Mouse (Mus musculus) heart, postnatal 0 days (tissue): ENCODE results near the gene Bhlha15. TPM values are rescaled to one million over a fixed set of nuclear protein-coding genes. Genes with fewer than 3 reads are reported as not detected.

ENCODE experiments used
- ATAC-seq: fragments of 200-750 bp; cut with Nextera tagmentation; 2 replicates; pipeline ENCODE4 v1.8.0; 2017; ENCODE audit warnings: low read depth, moderate number of reproducible peaks, moderate library complexity; ENCODE audit not compliant: insufficient read depth
- DNase-seq: peaks from one replicate; pipeline ENCODE4 v3.0.0-alpha.2; 2016; ENCODE audit warnings: low spot score
- H3K27ac ChIP-seq: fragments of 300-500 bp; sonication (generic); 2 replicates; pipeline ENCODE4 v1.5.1; 2014; ENCODE audit warnings: low read depth, mild to moderate bottlenecking
- H3K27me3 ChIP-seq: fragments of 300-500 bp; sonication (generic); 2 replicates; pipeline ENCODE4 v1.6.1; 2014; ENCODE audit warnings: low read length, mixed read lengths; ENCODE audit not compliant: control insufficient read depth, insufficient read depth
- H3K36me3 ChIP-seq: fragments of 300-500 bp; sonication (generic); replicated peaks from 2 replicates; pipeline ENCODE4 v1.6.1; 2014; ENCODE audit warnings: low read length, mixed read lengths; ENCODE audit not compliant: control insufficient read depth, insufficient read depth
- H3K4me1 ChIP-seq: fragments of 300-500 bp; sonication (generic); 2 replicates; pipeline ENCODE4 v1.6.1; 2014; ENCODE audit warnings: antibody characterized with exemption; ENCODE audit not compliant: control insufficient read depth, insufficient read depth
- H3K4me2 ChIP-seq: fragments of 300-500 bp; sonication (generic); 2 replicates; pipeline ENCODE4 v1.6.1; 2014; ENCODE audit warnings: low read depth, mild to moderate bottlenecking, low read length, moderate library complexity
- H3K4me3 ChIP-seq: fragments of 300-500 bp; sonication (generic); 2 replicates; pipeline ENCODE4 v1.5.1; 2014; ENCODE audit warnings: low read depth, low read length
- H3K9ac ChIP-seq: fragments of 300-500 bp; sonication (generic); replicated peaks from 2 replicates; pipeline ENCODE4 v1.6.1; 2014; ENCODE audit warnings: low read depth, low read length, mixed read lengths
- H3K9me3 ChIP-seq: fragments of 300-500 bp; sonication (generic); replicated peaks from 2 replicates; pipeline ENCODE4 v1.6.1; 2016; ENCODE audit warnings: low read length; ENCODE audit not compliant: control insufficient read depth
- CTCF ChIP-seq: IDR thresholded peaks from 2 replicates; pipeline ENCODE4 v1.5.1; 2016; ENCODE audit warnings: antibody characterized with exemption, control low read depth, low read depth
- EP300 ChIP-seq: IDR thresholded peaks from 2 replicates; pipeline ENCODE4 v1.6.1; 2016; ENCODE audit warnings: antibody characterized with exemption, low read depth
- WGBS: fragments of 180-500 bp; shearing (Covaris S2); extraction: QIAGEN DNeasy Blood & Tissue Kit; methylation state at CpG from one replicate; pipeline ENCODE4 v1.1.7; 2014; 5-methylcytosine and 5-hydroxymethylcytosine counted together
- polyA plus RNA-seq: library from polyadenylated mRNA; unstranded; fragments of >200 nt; fragmentation: Nextera tagmentation; extraction: Ambion mirVana; gene quantifications from 2 replicates; pipeline ENCODE4 v1.2.1, GENCODE M21; 2015
- total RNA-seq: library from RNA; depleted of rRNA; stranded (reverse); fragments of >200 nt; gene quantifications from 2 replicates; pipeline ENCODE4 v1.2.3, GENCODE M21; 2014; ENCODE audit warnings: low replicate concordance

Gene Bhlha15
- total and polyA plus RNA-seq, 2 experiments from 2014 or later: 0.04 to 0.31 TPM

- Histone ChIP-seq H3K27me3 (no peaks in the 10 kb centered on the region), H3K4me1 (peaks cover 15% of the 10 kb centered on the region), H3K27ac (no peak overlapping the region), H3K9me3 (no peaks in the 10 kb centered on the region), H3K4me2 (no peak overlapping the region), H3K9ac (no peak overlapping the region), H3K36me3 (peaks cover 34% of the 10 kb centered on the region), H3K4me3 (no peak overlapping the region)
- WGBS: 29% methylated on average over 8 of the region's 8 CpGs
- peak; percentile 33; the same call in 1 of the 2 replicates for ATAC-seq
- no peak for DNase-seq
- TF ChIP-seq EP300 (no peak), CTCF (no peak)
Observed at GRCm38 (mm10) chr5:144183248-144183559, 6.9 kb upstream of the Bhlha15 start.

GRCm38 (mm10) chr5:144183647-144184335 is 6.3 kb upstream of the Bhlha15 start:
- no peak overlapping the region for H3K9ac ChIP-seq
- 72% methylated on average over 7 of the region's 7 CpGs for WGBS
- no peaks in the 10 kb centered on the region for H3K9me3 ChIP-seq
- no peaks in the 10 kb centered on the region for H3K27me3 ChIP-seq
- no peak for DNase-seq
- no peak overlapping the region for H3K4me3 ChIP-seq
- peaks cover 34% of the 10 kb centered on the region for H3K36me3 ChIP-seq
- no peak overlapping the region for H3K4me2 ChIP-seq
- H3K4me1 ChIP-seq: peaks cover 15% of the 10 kb centered on the region
- no peak for ATAC-seq
- H3K27ac ChIP-seq: no peak overlapping the region
- TF ChIP-seq EP300 (no peak), CTCF (no peak)

GRCm38 (mm10) chr5:144184350-144185045 is 5.6 kb upstream of the Bhlha15 start:
- ATAC-seq (no peak), DNase-seq (no peak)
- Histone ChIP-seq H3K4me2 (no peak overlapping the region), H3K9ac (no peak overlapping the region), H3K4me3 (no peak overlapping the region), H3K27ac (no peak overlapping the region), H3K4me1 (peaks cover 19% of the 10 kb centered on the region), H3K9me3 (no peaks in the 10 kb centered on the region), H3K27me3 (no peaks in the 10 kb centered on the region), H3K36me3 (peaks cover 34% of the 10 kb centered on the region)
- no peak for TF ChIP-seq CTCF
- TF ChIP-seq EP300: no peak
- WGBS: 90% methylated on average over 21 of the region's 21 CpGs

DNA sequence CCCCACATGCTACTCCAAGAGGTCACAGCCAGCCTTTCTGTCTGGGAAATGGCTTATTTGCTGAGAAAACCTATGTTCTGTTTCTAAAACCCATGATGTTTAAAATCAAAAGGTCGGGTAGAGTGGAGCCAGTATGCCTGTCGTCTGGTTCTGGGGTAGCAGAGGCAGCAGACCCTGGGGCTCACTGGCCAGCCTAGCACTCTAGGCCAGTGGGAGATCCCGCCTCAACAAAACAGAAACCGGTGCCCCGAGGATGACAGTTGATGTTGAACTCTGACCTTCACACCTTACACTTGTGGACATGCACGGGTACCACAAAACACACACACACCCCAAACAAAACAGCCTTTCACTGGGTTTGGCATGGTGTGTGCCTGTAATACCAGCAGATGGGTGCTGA is 1.7 kb upstream of the Bhlha15 start:
- Histone ChIP-seq H3K9ac (no peak overlapping the region), H3K9me3 (no peaks in the 10 kb centered on the region), H3K27me3 (no peaks in the 10 kb centered on the region), H3K36me3 (peaks cover 34% of the 10 kb centered on the region), H3K4me1 (peaks cover 13% of the 10 kb centered on the region), H3K4me2 (no peak overlapping the region), H3K4me3 (no peak overlapping the region), H3K27ac (no peak overlapping the region)
- TF ChIP-seq CTCF: no peak
- no peak for TF ChIP-seq EP300
- ATAC-seq (no peak), DNase-seq (no peak)
- WGBS: 82% methylated on average over 6 of the region's 6 CpGs

- DNase-seq: no peak
- H3K27ac ChIP-seq: no peak overlapping the region
Observed at GRCm38 (mm10) chr5:144189327-144189726, 759 bp upstream of the Bhlha15 start.

More at GRCm38 (mm10) chr5:144189327-144189726, 759 bp upstream of the Bhlha15 start:
- Histone ChIP-seq H3K4me1 (peaks cover 8% of the 10 kb centered on the region), H3K27me3 (no peaks in the 10 kb centered on the region), H3K9ac (no peak overlapping the region), H3K9me3 (no peaks in the 10 kb centered on the region), H3K4me2 (peak overlapping the region; percentile 61), H3K4me3 (no peak overlapping the region; the same call in 1 of the 2 replicates), H3K36me3 (peaks cover 33% of the 10 kb centered on the region)
- TF ChIP-seq EP300 (no peak), CTCF (no peak)
- WGBS: 35% methylated on average over 7 of the region's 7 CpGs
- ATAC-seq: no peak; the same call in 1 of the 2 replicates
